Mouse (Mus musculus): Measurements from ENCODE around the gene Neurl2.
A peak's percentile ranks its signal among the peaks of the same experiment; 100 is the strongest.
"Not testable (repeated sequence)": the region's sequence is repeated elsewhere in the genome, so short reads cannot be mapped to it uniquely, and the experiment has no call there.

Neurl2 gene

GRCm38 (mm10) chr2:164833314-164833959 is at the start of gene Neurl2:
TSS of gene Neurl2 (minus strand) at chr2:164833456.
- peak; percentile 98 for DNase-seq

- DNase-seq: no peak
Observed at GRCm38 (mm10) chr2:164882619-164883018, 49.4 kb upstream of the Neurl2 start.

GRCm38 (mm10) chr2:164879568-164880277 is 46.5 kb upstream of the Neurl2 start:
- DNase-seq: peak; percentile 96

GRCm38 (mm10) chr2:164879228-164879567 is 45.9 kb upstream of the Neurl2 start, which contains the start of gene Pcif1:
TSS of gene Pcif1 (plus strand) at chr2:164879304.
- DNase-seq: peak; percentile 93

GRCm38 (mm10) chr2:164878509-164879227 is 45.4 kb upstream of the Neurl2 start:
- peak; percentile 86 for DNase-seq

GRCm38 (mm10) chr2:164877376-164878215 is 44.3 kb upstream of the Neurl2 start:
- DNase-seq: not testable (repeated sequence)

- DNase-seq: not testable (repeated sequence)
Observed at GRCm38 (mm10) chr2:164875648-164876047, 42.4 kb upstream of the Neurl2 start.

- peak; percentile 88 for DNase-seq
Observed at GRCm38 (mm10) chr2:164874239-164874769, 41.0 kb upstream of the Neurl2 start.

GRCm38 (mm10) chr2:164873621-164874020 is 40.4 kb upstream of the Neurl2 start:
- peak; percentile 43 for DNase-seq

- no peak for DNase-seq
Observed at GRCm38 (mm10) chr2:164871602-164872303, 38.5 kb upstream of the Neurl2 start.

GRCm38 (mm10) chr2:164868491-164868890 is 35.2 kb upstream of the Neurl2 start:
- DNase-seq: peak; percentile 70

GRCm38 (mm10) chr2:164867566-164867965 is 34.3 kb upstream of the Neurl2 start:
- peak; percentile 60 for DNase-seq

GRCm38 (mm10) chr2:164866741-164867551 is 33.7 kb upstream of the Neurl2 start:
- DNase-seq: peak; percentile 93

- DNase-seq: no peak
Observed at GRCm38 (mm10) chr2:164864593-164864992, 31.3 kb upstream of the Neurl2 start.

- not testable (repeated sequence) for DNase-seq
Observed at GRCm38 (mm10) chr2:164863411-164863810, 30.2 kb upstream of the Neurl2 start.

- peak; percentile 86 for DNase-seq
Observed at GRCm38 (mm10) chr2:164862179-164862861, 29.1 kb upstream of the Neurl2 start.

GRCm38 (mm10) chr2:164861094-164861493 is 27.8 kb upstream of the Neurl2 start:
- DNase-seq: no peak

- DNase-seq: peak; percentile 43
Observed at GRCm38 (mm10) chr2:164859640-164860432, 26.6 kb upstream of the Neurl2 start.

GRCm38 (mm10) chr2:164859155-164859554 is 25.9 kb upstream of the Neurl2 start:
- no peak for DNase-seq

Measured in lung, postnatal 36 days (tissue).